Mouse (Mus musculus) gastrocnemius, postnatal 36 days (tissue): ENCODE measurements around the gene Rbp7. TPM values are rescaled to one million over a fixed set of nuclear protein-coding genes. Genes with fewer than 3 reads are reported as not detected.

Source experiments
- DNase-seq, 2 experiments: peaks; one replicate each; pipeline ENCODE4 v3.0.0; 2022
- intact Hi-C: fragments of 180-260 bp; cut with DNase I; formaldehyde crosslinking; loops from one replicate; pipeline ENCODE4 v1.15.1; 2025
- total RNA-seq, 2 experiments: library from RNA; stranded (reverse); gene quantifications; 2 replicates each; pipeline ENCODE4 v1.2.3; 2021

The Rbp7 gene
- total RNA-seq, 2 experiments from 2014 or later = 15.3 to 18.7 TPM

GRCm38 (mm10) chr4:149415651-149416169 is 39.1 kb downstream of the Rbp7 start:
- intact Hi-C loops = no loop called here
- no peak for DNase-seq

GRCm38 (mm10) chr4:149414259-149414658 is 40.5 kb downstream of the Rbp7 start:
- no peak for DNase-seq
- intact Hi-C loops = no loop called here

GRCm38 (mm10) chr4:149409759-149410158 is 45.0 kb downstream of the Rbp7 start:
- no peak for DNase-seq
- intact Hi-C loops = no loop called here

GRCm38 (mm10) chr4:149408331-149408730 is 46.4 kb downstream of the Rbp7 start:
- DNase-seq = no peak
- intact Hi-C loops = no loop called here

GRCm38 (mm10) chr4:149407461-149407860 is 47.3 kb downstream of the Rbp7 start:
- intact Hi-C loops = no loop called here
- DNase-seq = no peak

GRCm38 (mm10) chr4:149405713-149406443 is 48.9 kb downstream of the Rbp7 start:
- DNase-seq = no peak
- intact Hi-C loops = no loop called here

- intact Hi-C loops = no loop called here
- DNase-seq = no peak
Measured at GRCm38 (mm10) chr4:149404640-149405465, 49.9 kb downstream of the Rbp7 start.

- intact Hi-C loops = no loop called here
Measured at GRCm38 (mm10) chr4:149403037-149403436, 51.7 kb downstream of the Rbp7 start.

GRCm38 (mm10) chr4:149401591-149401982 is 53.2 kb downstream of the Rbp7 start:
- intact Hi-C loops = no loop called here
- DNase-seq = peak in 1 of 2 experiments; percentile 37

More at GRCm38 (mm10) chr4:149403037-149403436, 51.7 kb downstream of the Rbp7 start:
- no peak for DNase-seq

- intact Hi-C loops = no loop called here
- DNase-seq = no peak
Measured at GRCm38 (mm10) chr4:149400878-149401590, 53.7 kb downstream of the Rbp7 start.

Other genes with a start within 250 kb of the Rbp7 start
- gene Kif1b, start 147.3 kb downstream of the Rbp7 start, total RNA-seq = 100 to 1,000 TPM; 259 to 283 TPM
- gene Ube4b, start 28.2 kb downstream of the Rbp7 start, total RNA-seq = 10 to 100 TPM; 28.0 to 31.4 TPM
- gene Tmem274, start 22.4 kb upstream of the Rbp7 start, total RNA-seq = not detected
- gene Nmnat1, start 30.2 kb upstream of the Rbp7 start, total RNA-seq = 10 to 100 TPM; 28.7 to 31.5 TPM
- 10 to 100 TPM; 10.7 to 14.2 TPM for gene Lzic, start 30.3 kb upstream of the Rbp7 start, total RNA-seq
- gene Ctnnbip1, start 63.3 kb upstream of the Rbp7 start, total RNA-seq = 10 to 100 TPM; 22.7 to 24.4 TPM
- gene Clstn1, start 131.5 kb upstream of the Rbp7 start, total RNA-seq = 10 to 100 TPM; 23.6 to 28.3 TPM
- gene Pik3cd, start 247.6 kb upstream of the Rbp7 start, total RNA-seq = 1 to 10 TPM; 8.8 to 10.0 TPM